Mouse (Mus musculus) heart, adult 2 months (tissue): ENCODE results near the gene Sgk1. TPM values are rescaled to one million over a fixed set of nuclear protein-coding genes. Genes with fewer than 3 reads are reported as not detected.

Experiments
- DNase-seq, 2 experiments: peaks; one replicate each; pipeline ENCODE4 v3.0.0; 2021
- H3K27ac ChIP-seq: fragments of 200-600 bp; 2 replicates; pipeline ENCODE4 v1.8.1; 2022
- H3K27me3 ChIP-seq: fragments of 200-500 bp; 2 replicates; pipeline ENCODE4 v1.6.1; 2012; ENCODE audit warnings: mild to moderate bottlenecking, low read length, inconsistent platforms, mixed read lengths; ENCODE audit not compliant: control insufficient read depth, insufficient read depth
- H3K36me3 ChIP-seq: fragments of 200-500 bp; 2 replicates; pipeline ENCODE4 v1.6.1; 2012; ENCODE audit warnings: low read length, inconsistent platforms; ENCODE audit not compliant: control insufficient read depth, insufficient read depth
- H3K4me1 ChIP-seq: fragments of 200-500 bp; 2 replicates; pipeline ENCODE4 v1.6.1; 2011; ENCODE audit warnings: low read length; ENCODE audit not compliant: control insufficient read depth, insufficient read depth
- H3K4me3 ChIP-seq: fragments of 200-600 bp; 2 replicates; pipeline ENCODE4 v1.8.1; 2022
- H3K79me2 ChIP-seq: fragments of 200-500 bp; replicated peaks from 2 replicates; pipeline ENCODE4 v1.6.1; 2012; ENCODE audit warnings: mild to moderate bottlenecking, inconsistent platforms, low read length, moderate library complexity, mixed read lengths; ENCODE audit not compliant: control insufficient read depth, insufficient read depth
- H3K9ac ChIP-seq: fragments of 200-500 bp; 2 replicates; pipeline ENCODE4 v1.6.1; 2012; ENCODE audit warnings: low read depth, mild to moderate bottlenecking, control low read depth, inconsistent platforms, low read length, mixed read lengths
- CTCF ChIP-seq: fragments of 200-600 bp; IDR thresholded peaks from 2 replicates; pipeline ENCODE4 v1.8.1; 2022; ENCODE audit warnings: antibody characterized with exemption, mild to moderate bottlenecking, moderate library complexity
- EP300 ChIP-seq: fragments of 200-500 bp; IDR thresholded peaks from 2 replicates; pipeline ENCODE4 v1.6.1; 2011; ENCODE audit warnings: low read depth, low read length, control low read depth; ENCODE audit not compliant: insufficient read depth
- POLR2A ChIP-seq: fragments of 200-500 bp; IDR thresholded peaks from 2 replicates; pipeline ENCODE4 v1.6.1; 2011; ENCODE audit warnings: mild to moderate bottlenecking, low read depth, low read length, control low read depth; ENCODE audit not compliant: insufficient read depth
- WGBS: fragments of 180-500 bp; shearing (Covaris S2); methylation state at CpG from one replicate; pipeline ENCODE4 v1.1.7; 2018; 5-methylcytosine and 5-hydroxymethylcytosine counted together
- intact Hi-C: fragments of 180-260 bp; cut with DNase I; formaldehyde crosslinking; loops from one replicate; pipeline ENCODE4 v1.15.1; 2025
- polyA plus RNA-seq: library from polyadenylated mRNA; depleted of rRNA; stranded (reverse); fragments of >200 nt; gene quantifications from 2 replicates; pipeline ENCODE4 v1.2.3, GENCODE M21; 2012
- total RNA-seq, 2 experiments: library from RNA; stranded (reverse); gene quantifications; 2 replicates each; pipeline ENCODE4 v1.2.3; 2021

Gene Sgk1
- total and polyA plus RNA-seq, 3 experiments: 31.9 to 89.1 (median 64.7) TPM

- intact Hi-C loops: no loop called here
- Histone ChIP-seq H3K36me3 (no peaks in the 10 kb centered on the region), H3K4me3 (no peak overlapping the region), H3K79me2 (no peaks in the 10 kb centered on the region), H3K27me3 (no peaks in the 10 kb centered on the region), H3K27ac (no peak overlapping the region), H3K9ac (no peak overlapping the region), H3K4me1 (peaks cover 2% of the 10 kb centered on the region)
- no peak for DNase-seq
- WGBS: 47% methylated on average over 6 of the region's 6 CpGs
- TF ChIP-seq EP300 (no peak), CTCF (no peak), POLR2A (no peak)
Measured at GRCm38 (mm10) chr10:21975384-21975783, 93.4 kb downstream of the Sgk1 start.

GRCm38 (mm10) chr10:21976253-21976652 is 94.3 kb downstream of the Sgk1 start:
- Histone ChIP-seq H3K27me3 (no peaks in the 10 kb centered on the region), H3K9ac (no peak overlapping the region), H3K36me3 (no peaks in the 10 kb centered on the region), H3K4me3 (no peak overlapping the region), H3K27ac (no peak overlapping the region), H3K79me2 (no peaks in the 10 kb centered on the region), H3K4me1 (peaks cover 2% of the 10 kb centered on the region)
- peak in 1 of 2 experiments; percentile 48 for DNase-seq
- 54% methylated on average over 5 of the region's 5 CpGs for WGBS
- no peak for TF ChIP-seq CTCF
- no peak for TF ChIP-seq EP300
- no peak for TF ChIP-seq POLR2A
- intact Hi-C loops: no loop called here

GRCm38 (mm10) chr10:21978421-21978820 is 96.4 kb downstream of the Sgk1 start:
- no peak for DNase-seq
- Histone ChIP-seq H3K4me3 (no peak overlapping the region), H3K9ac (no peak overlapping the region), H3K27ac (no peak overlapping the region), H3K27me3 (no peaks in the 10 kb centered on the region), H3K36me3 (no peaks in the 10 kb centered on the region), H3K79me2 (no peaks in the 10 kb centered on the region), H3K4me1 (peaks cover 2% of the 10 kb centered on the region)
- intact Hi-C loops: no loop called here
- no peak for TF ChIP-seq POLR2A
- TF ChIP-seq EP300: no peak
- TF ChIP-seq CTCF: no peak
- 83% methylated on average over 9 of the region's 9 CpGs for WGBS

GRCm38 (mm10) chr10:21979286-21979965 is 97.4 kb downstream of the Sgk1 start:
- intact Hi-C loops: no loop called here
- TF ChIP-seq EP300: no peak
- TF ChIP-seq CTCF: no peak
- no peak for TF ChIP-seq POLR2A
- 88% methylated on average over 5 of the region's 5 CpGs for whole genome bisulfite sequencing
- no peak overlapping the region for H3K9ac ChIP-seq
- no peaks in the 10 kb centered on the region for H3K36me3 ChIP-seq
- DNase-seq: no peak
- H3K27ac ChIP-seq: no peak overlapping the region
- no peaks in the 10 kb centered on the region for H3K79me2 ChIP-seq
- H3K27me3 ChIP-seq: no peaks in the 10 kb centered on the region
- no peak overlapping the region for H3K4me3 ChIP-seq
- peaks cover 2% of the 10 kb centered on the region for H3K4me1 ChIP-seq

- TF ChIP-seq POLR2A (no peak), EP300 (no peak), CTCF (no peak)
- no peak for DNase-seq
- no peak overlapping the region for H3K4me3 ChIP-seq
- H3K27me3 ChIP-seq: no peaks in the 10 kb centered on the region
- H3K79me2 ChIP-seq: no peaks in the 10 kb centered on the region
- intact Hi-C loops: no loop called here
- WGBS: 74% methylated on average over 6 of the region's 6 CpGs
- H3K4me1 ChIP-seq: peaks cover 2% of the 10 kb centered on the region
- H3K36me3 ChIP-seq: no peaks in the 10 kb centered on the region
- no peak overlapping the region for H3K9ac ChIP-seq
- H3K27ac ChIP-seq: no peak overlapping the region
Measured at GRCm38 (mm10) chr10:21980780-21981435, 98.9 kb downstream of the Sgk1 start.

- Histone ChIP-seq H3K36me3 (no peaks in the 10 kb centered on the region), H3K4me1 (no peaks in the 10 kb centered on the region), H3K27me3 (no peaks in the 10 kb centered on the region), H3K27ac (no peak overlapping the region), H3K79me2 (no peaks in the 10 kb centered on the region), H3K4me3 (no peak overlapping the region), H3K9ac (no peak overlapping the region)
- TF ChIP-seq CTCF (no peak), EP300 (no peak), POLR2A (no peak)
- intact Hi-C loops: no loop called here
- DNase-seq: no peak
- 86% methylated on average over 2 of the region's 2 CpGs for WGBS
Measured at GRCm38 (mm10) chr10:21982303-21982702, 100.3 kb downstream of the Sgk1 start.
